Mouse (Mus musculus) kidney, embryonic 15.5 days (tissue): ENCODE results near the gene Inka2. TPM values are rescaled to one million over a fixed set of nuclear protein-coding genes. Genes with fewer than 3 reads are reported as not detected.

Experiments used
- ATAC-seq: fragments of 200-750 bp; cut with Nextera tagmentation; replicated peaks from 2 replicates; pipeline ENCODE4 v1.8.0; 2017; ENCODE audit warnings: moderate TSS enrichment; ENCODE audit not compliant: low FRiP score
- H3K27ac ChIP-seq: fragments of 300-500 bp; sonication (generic); 2 replicates; pipeline ENCODE4 v1.5.1; 2015; ENCODE audit warnings: mild to moderate bottlenecking, inconsistent platforms
- H3K27me3 ChIP-seq: fragments of 300-500 bp; sonication (generic); 2 replicates; pipeline ENCODE4 v1.6.1; 2015; ENCODE audit warnings: inconsistent platforms
- H3K36me3 ChIP-seq: fragments of 300-500 bp; sonication (generic); 2 replicates; pipeline ENCODE4 v1.6.1; 2015; ENCODE audit warnings: inconsistent platforms
- H3K4me1 ChIP-seq: fragments of 300-500 bp; sonication (generic); 2 replicates; pipeline ENCODE4 v1.6.1; 2015; ENCODE audit warnings: inconsistent platforms
- H3K4me2 ChIP-seq: fragments of 300-500 bp; sonication (generic); 2 replicates; pipeline ENCODE4 v1.6.1; 2015; ENCODE audit warnings: moderate library complexity, mild to moderate bottlenecking, inconsistent platforms
- H3K4me3 ChIP-seq: fragments of 300-500 bp; sonication (generic); replicated peaks from 2 replicates; pipeline ENCODE4 v1.5.1; 2015; ENCODE audit warnings: mild to moderate bottlenecking, inconsistent platforms
- H3K9ac ChIP-seq: fragments of 300-500 bp; sonication (generic); 2 replicates; pipeline ENCODE4 v1.6.1; 2015; ENCODE audit warnings: mild to moderate bottlenecking, inconsistent platforms
- H3K9me3 ChIP-seq: fragments of 300-500 bp; sonication (generic); replicated peaks from 2 replicates; pipeline ENCODE4 v1.6.1; 2016; ENCODE audit warnings: inconsistent platforms
- WGBS: fragments of 180-500 bp; shearing (Covaris S2); methylation state at CpG from one replicate; pipeline ENCODE4 v1.1.7; 2015; ENCODE audit warnings: mixed read lengths; 5-methylcytosine and 5-hydroxymethylcytosine counted together
- polyA plus RNA-seq: library from polyadenylated mRNA; unstranded; fragments of >200 nt; fragmentation: Nextera tagmentation; extraction: Ambion mirVana; gene quantifications from 2 replicates; pipeline ENCODE4 v1.2.1, GENCODE M21; 2015

Inka2 gene
- polyA plus RNA-seq, 1 experiment from 2014 or later: 1.7 TPM

DNA sequence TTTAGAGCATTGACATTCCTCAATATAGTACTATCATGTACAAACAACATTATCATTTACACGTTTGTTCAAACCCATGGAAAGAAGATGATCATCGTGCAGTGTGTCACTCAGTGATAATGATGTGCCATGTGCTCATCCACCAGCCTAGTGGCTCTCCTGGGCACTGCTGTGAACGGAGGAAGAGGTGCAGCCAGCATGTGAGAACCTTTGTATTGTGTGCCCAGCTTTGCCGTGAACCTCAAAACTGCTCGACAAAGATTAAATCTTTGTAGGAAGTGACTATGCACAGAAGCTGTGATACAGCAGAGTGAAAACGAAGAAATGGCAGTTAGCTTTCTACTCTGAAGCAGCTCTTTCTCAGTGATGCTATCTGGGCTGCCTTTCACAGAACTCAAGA, 64.1 kb downstream of the Inka2 start:
- Histone ChIP-seq H3K4me3 (no peak overlapping the region), H3K27me3 (no peaks in the 10 kb centered on the region), H3K9me3 (no peaks in the 10 kb centered on the region), H3K9ac (no peak overlapping the region), H3K36me3 (no peaks in the 10 kb centered on the region), H3K4me2 (no peak overlapping the region), H3K4me1 (peaks cover 2% of the 10 kb centered on the region; the same call in 1 of the 2 replicates), H3K27ac (no peak overlapping the region)
- WGBS: 76% methylated on average over 6 of the region's 6 CpGs
- no peak for ATAC-seq

DNA sequence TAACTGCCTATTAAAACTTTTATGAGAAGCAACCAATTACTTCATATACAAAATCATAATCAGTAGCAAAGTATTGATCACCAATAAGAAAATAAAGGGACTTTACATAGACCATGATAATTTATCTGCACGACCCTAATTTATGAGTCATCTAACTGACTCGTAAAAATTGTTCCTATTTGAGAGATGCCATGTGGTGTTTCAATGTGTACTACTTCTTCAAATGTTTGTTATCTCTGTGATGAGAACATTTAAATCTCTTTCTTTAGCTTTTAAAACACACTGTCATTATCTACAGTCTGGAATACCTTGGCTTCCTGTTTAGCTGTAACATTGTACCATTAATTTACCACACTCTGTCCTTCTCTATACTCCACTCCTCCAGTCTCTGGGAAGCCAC, 65.0 kb downstream of the Inka2 start:
- no peak for ATAC-seq
- WGBS: 80% methylated on average over 2 of the region's 2 CpGs
- no peaks in the 10 kb centered on the region for H3K36me3 ChIP-seq
- no peak overlapping the region for H3K4me3 ChIP-seq
- no peak overlapping the region for H3K4me2 ChIP-seq
- H3K9ac ChIP-seq: no peak overlapping the region
- H3K27me3 ChIP-seq: no peaks in the 10 kb centered on the region
- H3K27ac ChIP-seq: no peak overlapping the region
- H3K9me3 ChIP-seq: no peaks in the 10 kb centered on the region
- no peaks in the 10 kb centered on the region for H3K4me1 ChIP-seq

Other genes starting within 250 kb of the Inka2 start
- gene Ddx20, start 17.0 kb upstream of the Inka2 start, polyA plus RNA-seq: 38.0 and 38.7 TPM in 2 replicates
- gene Rap1a, start 96.7 kb downstream of the Inka2 start, polyA plus RNA-seq: 111 and 113 TPM in 2 replicates
- not detected in 2 replicates for gene Adora3, start 166.3 kb downstream of the Inka2 start, polyA plus RNA-seq
- gene Tmigd3, start 166.3 kb downstream of the Inka2 start, polyA plus RNA-seq: 0.18 TPM in 1 of 2 replicates, not detected in the other
- 0.24 and 0.53 TPM in 2 replicates for gene I830077J02Rik, start 228.1 kb downstream of the Inka2 start, polyA plus RNA-seq